Mouse (Mus musculus) ES-E14 (cell line): ENCODE data around the gene Pla2g12b. TPM values are rescaled to one million over a fixed set of nuclear protein-coding genes. Genes with fewer than 3 reads are reported as not detected.

Experiments used
- DNase-seq: peaks from one replicate; pipeline ENCODE4 v3.0.0-alpha.2; 2013; ENCODE audit warnings: low read depth, low spot score
- H3K27ac ChIP-seq: 2 replicates; pipeline ENCODE4 v1.5.1; 2012; ENCODE audit warnings: low read depth, mild to moderate bottlenecking, low read length, moderate library complexity, mixed read lengths; ENCODE audit not compliant: poor library complexity, insufficient read depth, severe bottlenecking
- H3K36me3 ChIP-seq: 2 replicates; pipeline ENCODE4 v1.6.1; 2012; ENCODE audit warnings: mild to moderate bottlenecking, low read length, moderate library complexity, mixed read lengths; ENCODE audit not compliant: control insufficient read depth, poor library complexity, insufficient read depth, severe bottlenecking
- H3K4me1 ChIP-seq, 2 experiments: fragments of 150-350 bp in 1 of 2; sonication (generic) in 1 of 2; 2 replicates each; pipeline ENCODE4 v1.6.1; 2012; ENCODE audit warnings: low read length in 2 of 2, mild to moderate bottlenecking in 1 of 2, mixed read lengths in 1 of 2; ENCODE audit not compliant: control insufficient read depth in 2 of 2, insufficient read depth in 2 of 2, poor library complexity in 1 of 2
- H3K4me3 ChIP-seq, 2 experiments: fragments of 150-350 bp in 1 of 2; sonication (generic) in 1 of 2; 2 replicates each; pipeline ENCODE4 v1.5.1; 2012; ENCODE audit warnings: low read length in 2 of 2, low read depth in 1 of 2, mild to moderate bottlenecking in 1 of 2, mixed read lengths in 1 of 2; ENCODE audit not compliant: insufficient read depth in 1 of 2, poor library complexity in 1 of 2, severe bottlenecking in 1 of 2
- H3K9ac ChIP-seq: 2 replicates; pipeline ENCODE4 v1.6.1; 2012; ENCODE audit warnings: low read depth, mild to moderate bottlenecking, low read length, mixed read lengths; ENCODE audit not compliant: poor library complexity, insufficient read depth, severe bottlenecking
- H3K9me3 ChIP-seq: fragments of 150-350 bp; sonication (generic); 2 replicates; pipeline ENCODE4 v1.6.1; 2012; ENCODE audit warnings: low read depth, mild to moderate bottlenecking, low read length; ENCODE audit not compliant: control insufficient read depth, insufficient read depth
- CHD2 ChIP-seq: IDR thresholded peaks from 2 replicates; pipeline ENCODE4 v1.6.1; 2014; ENCODE audit warnings: mild to moderate bottlenecking, low read depth, low read length, inconsistent platforms
- HCFC1 ChIP-seq: IDR thresholded peaks from 2 replicates; pipeline ENCODE4 v1.6.1; 2012; ENCODE audit warnings: low read length, inconsistent platforms, borderline replicate concordance; ENCODE audit not compliant: insufficient read depth
- MAFK ChIP-seq: IDR thresholded peaks from 2 replicates; pipeline ENCODE4 v1.6.1; 2014; ENCODE audit warnings: mild to moderate bottlenecking, low read depth, low read length, inconsistent platforms; ENCODE audit not compliant: insufficient read depth
- ZC3H11A ChIP-seq: IDR thresholded peaks from 2 replicates; pipeline ENCODE4 v1.6.1; 2012; ENCODE audit warnings: low read depth, mild to moderate bottlenecking, inconsistent platforms, low read length, borderline replicate concordance
- ZNF384 ChIP-seq: IDR thresholded peaks from 2 replicates; pipeline ENCODE4 v1.6.1; 2012; ENCODE audit warnings: low read depth, low read length, inconsistent platforms
- in situ Hi-C, 2 experiments: fragments of 600-800 bp; cut with MboI; formaldehyde crosslinking; loops; one replicate each; pipeline ENCODE4 v1.15.1; 2025; ENCODE audit warnings: low sequenced_read_pairs in 2 of 2, inconsistent platforms in 1 of 2; ENCODE audit not compliant: unreplicated experiment in 2 of 2
- total RNA-seq: library from RNA; depleted of rRNA; stranded (reverse); fragments of 300-350 nt; gene quantifications from 2 replicates; pipeline ENCODE4 v1.2.3, GENCODE M21; 2012; rRNA removed

Gene Pla2g12b
- total RNA-seq, 1 experiment, result 2.1 TPM

DNA sequence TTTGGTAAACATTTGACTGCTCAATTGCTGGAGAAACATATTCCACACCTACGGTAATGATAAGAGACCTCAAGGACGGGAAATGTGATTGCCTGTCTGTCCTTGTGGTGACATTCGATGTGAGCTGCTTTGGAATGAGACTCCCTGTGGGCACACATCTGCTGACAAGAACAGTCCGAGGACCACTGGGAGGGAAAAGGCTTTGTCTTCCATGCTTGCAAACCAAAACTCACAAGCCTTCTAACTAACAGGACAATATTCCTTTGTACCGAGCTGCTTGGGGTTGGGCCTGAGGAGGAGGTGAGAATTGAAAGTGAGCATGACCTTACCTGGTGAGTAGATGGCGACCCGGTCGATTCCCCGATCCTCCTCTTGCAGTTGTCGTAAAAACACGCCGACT, 63.8 kb downstream of the Pla2g12b start:
- no peak for DNase-seq
- H3K9ac ChIP-seq, result no peak overlapping the region
- H3K4me3 ChIP-seq, result no peak overlapping the region
- no peak for TF ChIP-seq HCFC1
- TF ChIP-seq ZC3H11A, result no peak
- TF ChIP-seq MAFK, result no peak
- no peak for TF ChIP-seq ZNF384
- no peak for TF ChIP-seq CHD2
- peaks cover 2% of the 10 kb centered on the region for H3K36me3 ChIP-seq
- H3K9me3 ChIP-seq, result no peaks in the 10 kb centered on the region
- no peak overlapping the region for H3K27ac ChIP-seq
- in situ Hi-C loops, result no loop called here
- H3K4me1 ChIP-seq, result peaks cover 4 to 12% of the 10 kb centered on the region in 2 experiments; a peak in 3 of 4 replicates

DNA sequence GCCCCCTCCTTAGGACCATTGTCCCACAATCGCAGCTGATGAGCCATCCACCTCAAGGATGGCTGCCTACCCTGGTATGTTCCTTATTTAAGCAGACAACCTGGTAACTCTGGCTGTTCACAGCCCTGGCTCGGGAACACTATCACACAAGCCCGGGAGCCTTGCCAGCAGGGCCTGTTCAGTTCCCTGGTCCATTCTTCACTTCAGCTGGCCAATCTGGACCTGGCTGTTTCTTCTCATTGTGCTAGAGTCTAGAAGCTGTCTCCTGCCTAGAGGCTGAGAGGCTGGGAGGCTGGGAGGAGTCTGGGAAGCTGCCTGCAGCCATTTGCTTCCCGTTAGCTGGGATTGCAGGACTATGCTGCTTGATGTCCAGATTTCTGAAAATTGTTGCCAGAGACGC, 67.0 kb downstream of the Pla2g12b start:
- peaks cover 2% of the 10 kb centered on the region for H3K36me3 ChIP-seq
- TF ChIP-seq MAFK, result no peak
- TF ChIP-seq ZC3H11A, result no peak
- TF ChIP-seq CHD2, result no peak
- TF ChIP-seq HCFC1, result no peak
- TF ChIP-seq ZNF384, result no peak
- in situ Hi-C loops, result no loop called here
- H3K27ac ChIP-seq, result no peak overlapping the region
- no peak overlapping the region for H3K9ac ChIP-seq
- no peaks in the 10 kb centered on the region for H3K9me3 ChIP-seq
- peaks cover 7 to 12% of the 10 kb centered on the region in 2 experiments; a peak in 3 of 4 replicates for H3K4me1 ChIP-seq
- no peak overlapping the region for H3K4me3 ChIP-seq
- DNase-seq, result no peak

Other genes starting within 250 kb of the Pla2g12b start
- gene Sept10, start 181.8 kb upstream of the Pla2g12b start, total RNA-seq, result 15.1 and 16.8 TPM in 2 replicates
- 6.3 and 7.9 TPM in 2 replicates for gene Sowahc, start 181.7 kb upstream of the Pla2g12b start, total RNA-seq
- 73.4 and 104 TPM in 2 replicates for gene P4ha1, start 80.4 kb upstream of the Pla2g12b start, total RNA-seq
- 25.8 and 26.8 TPM in 2 replicates for gene Gm10273, start 8.0 kb upstream of the Pla2g12b start, total RNA-seq
- gene Oit3, start 38.1 kb downstream of the Pla2g12b start, total RNA-seq, result 0.05 TPM in 1 of 2 replicates, not detected in the other
- gene Gm10322, start 212.4 kb downstream of the Pla2g12b start, total RNA-seq, result 1.5 TPM in 1 of 2 replicates, not detected in the other
- gene Mcu, start 213.0 kb downstream of the Pla2g12b start, total RNA-seq, result 12.3 and 13.6 TPM in 2 replicates